Mouse (Mus musculus) erythroblast, embryonic 14.5 days (primary cell): ENCODE results near the gene Sycp2.

Source experiments
- GATA1 ChIP-seq: IDR thresholded peaks from 2 replicates; pipeline ENCODE4 v1.6.1; 2012; ENCODE audit warnings: low read length, inconsistent platforms, mixed read lengths
- TAL1 ChIP-seq: IDR thresholded peaks from 3 replicates; pipeline ENCODE4 v1.6.1; 2012; ENCODE audit warnings: low read length, inconsistent platforms, mixed read lengths

DNA sequence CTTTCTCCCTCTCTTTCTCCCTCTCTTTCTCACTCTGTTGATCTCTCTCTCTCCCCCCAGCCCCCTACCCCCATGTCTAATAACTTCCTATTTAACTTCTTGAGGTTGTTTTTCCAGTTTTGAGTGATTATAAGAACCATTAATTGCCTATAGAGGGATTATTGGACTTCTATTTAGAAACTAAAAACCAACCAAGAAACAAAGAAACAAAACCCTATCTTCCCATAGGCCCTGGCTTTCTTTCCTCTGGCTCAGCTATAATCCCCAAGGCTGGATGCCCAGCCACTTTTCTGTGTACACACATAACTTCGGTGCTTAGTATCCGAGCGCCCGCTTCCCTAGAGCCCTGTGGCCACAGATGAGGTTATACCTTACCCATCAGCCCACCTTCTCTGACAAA is 22.7 kb upstream of the Sycp2 start, which contains the start of gene Cdh26:
- TF ChIP-seq TAL1 (no peak), GATA1 (no peak)
